Mouse (Mus musculus) induced T-regulatory cell, adult 2 months (primary cell): Measurements from ENCODE around the gene Duox1.
"Not testable (repeated sequence)": the region's sequence is repeated elsewhere in the genome, so short reads cannot be mapped to it uniquely, and the experiment has no call there.

Experiments
- DNase-seq: peaks from one replicate; pipeline ENCODE4 v3.0.0-alpha.2; 2012; ENCODE audit warnings: low read depth

Gene Duox1

DNA sequence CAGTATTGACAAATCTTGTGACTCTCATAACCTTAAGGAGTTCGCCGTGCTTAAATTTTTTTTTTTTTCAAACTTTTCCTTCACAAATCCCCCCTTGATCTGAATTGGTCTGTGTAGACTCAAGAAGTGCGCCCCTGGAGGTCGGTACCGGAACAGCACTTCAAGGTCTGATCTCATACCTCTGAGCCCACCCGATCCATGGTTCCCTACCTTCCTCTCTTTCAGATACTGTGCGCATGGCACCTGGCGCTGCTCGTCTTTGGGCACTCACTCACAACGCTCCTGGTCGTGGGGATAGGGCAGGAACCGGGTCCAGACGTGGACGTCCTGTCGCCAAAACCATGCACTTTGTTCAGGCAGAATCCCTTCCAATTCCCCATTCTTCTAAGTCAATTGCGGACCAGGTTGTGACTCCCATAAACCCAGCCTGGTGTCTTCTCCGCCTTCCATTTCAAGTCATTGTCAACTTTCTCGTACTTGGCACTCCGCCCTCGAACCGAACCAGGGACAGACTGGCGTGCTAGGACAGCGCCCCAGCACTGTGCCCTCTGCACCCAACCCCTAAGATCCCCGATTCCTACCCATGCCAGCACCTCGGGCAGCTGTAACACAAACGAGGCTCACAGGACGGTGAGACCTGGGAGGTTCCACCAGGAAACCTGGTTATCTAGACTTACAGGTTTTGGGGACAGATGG is 2.6 kb upstream of the Duox1 start:
- peak; percentile 79 for DNase-seq

- no peak for DNase-seq
These were observed 1.9 kb upstream of the Duox1 start, which contains the start of gene Duoxa1 for GRCm38 (mm10) chr2:122313536-122313935. Gene Duoxa1, minus strand, starts transcription at chr2:122313730.

GRCm38 (mm10) chr2:122317384-122317783 is 1.9 kb downstream of the Duox1 start:
- DNase-seq: no peak

DNA sequence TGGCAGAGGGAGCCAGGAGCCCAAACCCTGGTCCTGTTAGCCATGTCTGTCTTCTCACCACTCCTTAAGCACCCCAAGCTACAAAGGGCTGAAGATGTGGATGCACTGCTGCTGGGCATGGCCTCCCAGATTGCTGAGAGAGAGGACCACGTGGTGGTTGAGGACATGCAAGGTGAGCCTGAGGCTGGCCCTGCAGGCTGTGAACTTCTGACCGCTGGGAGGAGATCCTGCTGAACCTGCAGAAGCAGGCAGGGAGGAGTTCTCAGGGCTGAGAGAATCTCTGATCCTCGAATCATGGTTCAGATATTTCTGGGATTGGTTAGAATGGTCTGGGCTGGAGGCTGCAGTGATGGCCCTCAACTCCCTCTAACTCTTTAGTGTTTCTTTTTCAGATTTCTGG is 8.5 kb downstream of the Duox1 start:
- no peak for DNase-seq

GRCm38 (mm10) chr2:122324586-122324985 is 9.1 kb downstream of the Duox1 start:
- no peak for DNase-seq

DNA sequence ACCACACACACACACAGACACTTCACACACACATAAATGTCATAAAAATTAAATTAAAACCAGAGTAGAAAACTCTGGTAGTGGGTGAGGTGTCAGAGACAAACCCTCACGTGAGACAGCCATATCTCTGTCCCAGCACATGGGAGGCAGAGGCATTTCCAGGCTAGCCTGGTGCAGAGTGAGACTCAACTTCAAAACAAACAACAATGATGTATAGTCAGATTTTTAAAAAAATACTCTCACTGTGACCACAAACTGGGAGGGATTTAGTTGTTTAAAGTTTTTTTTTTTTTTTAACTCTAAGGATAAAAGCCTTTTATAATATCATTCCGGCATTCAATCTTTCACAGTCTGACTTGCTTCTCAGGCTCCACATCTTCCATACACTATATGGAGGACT is 9.9 kb downstream of the Duox1 start:
- no peak for DNase-seq

DNA sequence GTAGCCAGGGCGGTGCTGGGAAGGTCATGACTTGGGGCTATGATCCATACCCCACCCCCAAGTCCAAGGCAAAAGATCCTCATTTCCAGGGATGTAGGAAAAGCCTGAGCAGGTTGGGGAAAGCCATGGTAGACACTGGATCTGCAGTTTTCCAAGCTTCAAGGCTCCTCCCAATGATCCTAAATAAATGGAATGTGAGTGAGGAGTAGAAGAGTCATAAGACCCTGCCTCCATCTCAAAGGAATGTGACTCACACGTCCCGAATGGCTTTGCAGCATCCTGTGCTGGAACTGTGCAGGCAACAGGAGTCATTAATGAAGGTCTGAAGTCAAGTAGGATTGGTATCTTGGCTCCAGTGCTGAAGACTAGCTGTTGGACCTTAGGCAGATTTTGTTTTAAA is 12.5 kb downstream of the Duox1 start:
- no peak for DNase-seq

DNA sequence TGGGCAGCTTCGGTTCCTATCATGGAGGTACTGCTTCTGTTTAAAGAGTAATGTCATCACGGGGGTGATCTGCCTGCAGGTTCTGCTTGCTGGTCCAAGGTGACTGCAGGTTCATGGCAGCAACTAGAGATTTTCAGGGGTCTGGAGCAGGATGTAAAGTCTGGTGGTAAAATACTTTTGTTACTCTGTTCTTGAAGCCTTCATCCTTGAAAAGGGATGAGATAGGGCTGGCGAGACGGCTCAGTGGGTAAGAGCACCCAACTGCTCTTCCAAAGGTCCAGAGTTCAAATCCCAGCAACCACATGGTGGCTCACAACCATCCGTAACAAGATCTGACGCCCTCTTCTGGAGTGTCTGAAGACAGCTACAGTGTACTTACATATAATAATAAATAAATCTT is 14.8 kb downstream of the Duox1 start:
- not testable (repeated sequence) for DNase-seq

DNA sequence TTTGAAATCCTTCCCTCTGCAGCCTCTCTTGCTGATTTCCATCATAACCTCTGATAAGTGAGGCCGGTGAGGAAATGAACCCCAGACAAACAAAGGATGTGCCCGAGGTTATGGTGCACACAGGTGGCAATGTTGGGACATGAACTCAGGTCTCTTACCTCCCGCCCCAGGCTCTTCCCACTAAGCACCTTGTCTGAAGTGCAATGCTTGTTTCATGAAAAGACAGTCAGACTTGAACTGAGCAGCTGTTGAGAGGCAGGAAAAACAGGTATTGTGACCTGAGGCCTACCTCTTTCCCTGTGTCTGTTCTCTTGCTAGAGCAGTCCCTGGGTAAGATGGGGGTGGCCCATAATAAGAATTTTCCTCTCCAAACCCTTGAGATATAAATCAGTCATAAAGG is 16.8 kb downstream of the Duox1 start:
- DNase-seq: no peak

GRCm38 (mm10) chr2:122334170-122334569 is 18.7 kb downstream of the Duox1 start:
- DNase-seq: no peak

GRCm38 (mm10) chr2:122337291-122337690 is 21.8 kb downstream of the Duox1 start:
- DNase-seq: no peak

GRCm38 (mm10) chr2:122345106-122345893 is 29.8 kb downstream of the Duox1 start:
- no peak for DNase-seq

DNA sequence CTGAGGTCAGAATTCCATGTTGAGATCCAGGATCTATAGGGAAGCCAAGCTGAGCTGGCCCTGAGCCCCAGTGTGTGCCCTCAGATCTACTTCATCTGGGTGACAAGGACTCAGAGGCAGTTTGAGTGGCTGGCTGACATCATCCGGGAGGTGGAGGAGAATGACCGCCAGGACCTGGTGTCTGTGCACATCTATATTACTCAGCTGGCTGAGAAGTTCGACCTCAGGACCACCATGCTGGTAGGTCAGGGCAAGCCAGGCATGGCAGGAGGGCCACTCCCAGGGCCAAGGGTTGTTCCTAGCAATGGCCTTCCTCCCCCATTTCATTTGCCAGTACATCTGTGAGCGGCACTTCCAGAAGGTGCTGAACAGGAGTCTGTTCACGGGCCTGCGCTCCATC is 30.7 kb downstream of the Duox1 start:
- DNase-seq: not testable (repeated sequence)

DNA sequence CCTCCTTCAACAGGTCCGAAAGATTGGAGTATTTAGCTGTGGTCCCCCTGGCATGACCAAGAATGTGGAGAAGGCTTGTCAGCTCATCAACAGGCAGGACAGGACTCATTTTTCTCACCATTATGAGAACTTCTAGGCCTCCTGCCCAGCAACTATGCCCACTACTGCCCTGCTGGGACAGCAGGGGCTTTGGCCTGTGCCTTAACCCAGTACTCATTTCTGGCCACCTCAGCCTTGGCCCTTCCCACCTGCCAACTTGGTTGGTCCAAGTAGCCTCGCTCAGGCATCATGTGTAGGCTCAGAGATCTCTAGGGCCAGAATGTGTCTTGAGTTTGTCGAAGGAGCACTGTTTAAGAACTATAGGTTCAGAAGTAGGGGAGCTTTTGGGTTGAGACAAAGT is 31.8 kb downstream of the Duox1 start:
- DNase-seq: no peak

GRCm38 (mm10) chr2:122348531-122349131 is 33.2 kb downstream of the Duox1 start:
- peak; percentile 87 for DNase-seq

- DNase-seq: no peak
These were observed 33.8 kb downstream of the Duox1 start for GRCm38 (mm10) chr2:122349136-122349785.

DNA sequence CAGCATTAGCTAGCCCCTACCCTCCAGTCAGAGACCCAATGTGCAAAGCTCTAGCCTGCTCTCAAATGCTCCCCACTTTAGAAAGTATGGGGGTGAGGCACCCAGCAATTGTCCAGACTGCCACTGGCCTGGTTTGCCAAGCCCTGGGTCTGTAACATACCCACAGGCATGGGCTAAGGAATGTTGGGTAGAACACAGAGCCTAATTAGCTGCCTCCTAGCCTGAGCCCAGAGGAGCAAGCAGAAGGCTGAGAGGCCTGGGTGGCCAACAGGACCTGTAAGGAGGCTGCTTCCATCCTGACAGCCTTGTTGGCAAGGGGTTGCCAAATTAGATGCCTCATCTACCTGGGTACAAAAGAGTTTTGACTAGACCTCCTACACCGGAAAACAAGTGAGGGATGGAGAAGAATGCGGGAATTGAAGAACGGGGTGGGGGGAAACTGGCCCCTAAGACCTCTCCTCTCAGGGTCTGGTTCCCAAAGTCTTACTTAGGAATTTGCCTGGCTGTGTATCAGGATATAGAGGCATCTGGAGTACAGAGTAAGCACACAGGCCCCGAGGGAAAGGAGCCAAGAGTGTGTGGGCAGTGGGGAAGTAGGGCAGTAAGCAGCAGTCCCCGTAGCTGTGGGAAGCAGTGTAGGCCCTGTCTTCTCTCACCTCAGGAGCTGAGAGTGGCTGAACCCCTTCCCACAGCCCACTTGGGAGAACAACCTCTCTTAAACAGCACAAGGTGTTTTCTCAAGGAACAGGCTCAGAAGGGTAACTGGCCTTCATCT is 35.9 kb downstream of the Duox1 start:
- DNase-seq: no peak

DNA sequence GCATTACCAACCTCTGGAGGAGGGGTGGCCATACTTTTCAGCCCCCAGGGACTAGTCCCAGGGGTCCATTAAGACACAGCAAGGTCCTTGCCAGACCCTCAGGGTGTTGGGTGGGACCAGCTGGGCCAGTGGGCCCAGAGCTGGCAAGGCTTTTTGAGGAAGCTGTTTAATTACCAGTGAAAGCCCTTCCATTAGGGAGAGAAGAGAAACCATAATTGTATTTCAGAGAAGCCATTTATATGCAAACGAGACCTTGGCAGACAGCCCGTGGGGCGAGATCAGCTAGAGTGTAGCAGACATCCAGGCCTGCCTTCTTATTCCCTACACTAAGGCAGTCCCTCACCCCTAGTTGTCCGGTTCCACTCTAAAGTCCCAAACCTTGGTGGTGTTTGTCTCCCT is 36.5 kb downstream of the Duox1 start:
- DNase-seq: no peak

DNA sequence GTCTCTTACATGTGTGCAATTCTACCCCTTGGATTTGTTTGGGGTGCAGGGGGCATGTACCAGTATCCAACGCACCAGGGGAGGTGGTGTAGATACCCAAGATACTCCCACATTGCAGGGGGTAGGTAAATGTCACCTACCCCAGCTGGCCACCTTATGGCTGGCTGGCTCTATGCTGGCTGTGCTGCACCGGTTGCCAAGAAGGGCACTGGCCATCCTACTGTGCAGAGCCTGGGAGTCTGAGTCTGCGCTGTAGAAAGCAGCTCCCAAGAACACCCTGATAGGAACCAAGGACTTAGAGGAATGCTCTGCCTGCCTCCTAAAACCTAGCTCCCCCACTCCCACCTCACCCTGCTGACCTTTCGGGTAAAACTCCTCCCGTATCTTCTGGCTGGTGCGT is 37.5 kb downstream of the Duox1 start:
- no peak for DNase-seq

DNA sequence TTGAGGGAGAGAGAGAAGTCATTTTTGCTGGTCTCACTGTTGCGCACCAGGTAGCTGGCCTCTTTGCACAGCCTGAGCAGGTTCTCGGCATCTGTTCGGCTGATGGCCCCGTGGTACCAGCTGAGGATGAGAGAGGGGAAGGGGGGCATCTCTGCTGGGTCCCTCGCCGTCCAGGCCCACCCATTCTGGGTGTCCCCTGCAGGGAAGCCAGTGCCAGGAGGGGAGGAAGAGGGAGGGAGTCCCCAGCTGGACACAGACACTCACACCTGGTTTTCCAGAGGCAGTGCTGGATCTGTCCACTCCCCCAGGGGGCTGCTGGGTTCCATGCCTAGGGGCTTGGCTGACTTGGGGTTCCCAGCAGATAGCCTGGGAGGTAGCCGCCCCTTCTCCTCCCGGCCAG is 38.3 kb downstream of the Duox1 start:
- DNase-seq: no peak

DNA sequence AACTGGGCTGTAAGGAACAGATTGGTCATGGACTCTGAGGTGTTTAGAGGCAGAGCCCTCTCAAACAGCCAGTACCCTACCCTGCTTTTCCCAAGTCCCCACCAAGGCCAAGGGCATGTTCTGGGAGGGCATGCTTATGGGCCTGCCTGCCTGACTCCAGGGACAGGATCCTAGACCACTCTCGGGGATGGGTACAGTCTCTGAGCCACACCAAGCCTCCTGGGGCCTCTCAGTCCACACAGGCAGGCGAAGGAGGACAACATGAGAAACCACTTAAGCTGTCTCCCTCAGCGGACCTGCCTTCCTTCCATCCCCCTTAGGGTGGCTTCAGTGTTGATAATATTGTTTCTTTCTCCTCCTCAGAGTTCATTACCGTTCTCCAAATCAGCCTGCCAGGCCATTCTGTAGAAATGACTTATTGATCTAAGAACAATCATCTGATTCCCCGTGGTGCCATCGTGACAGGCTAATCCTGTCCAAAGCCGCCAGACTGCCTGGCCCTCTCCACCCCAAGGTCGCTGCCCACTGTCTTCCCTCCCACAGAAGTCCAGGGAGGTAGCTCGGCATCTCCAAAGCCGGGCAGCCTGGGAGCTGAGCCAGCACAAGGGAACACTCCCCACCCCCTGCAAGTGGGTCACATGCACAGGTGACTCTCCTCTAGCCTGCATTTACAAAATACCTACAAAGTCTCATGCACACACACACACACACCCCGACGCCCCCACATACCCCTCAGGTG is 38.9 kb downstream of the Duox1 start:
- no peak for DNase-seq
